Mouse (Mus musculus): Measurements from ENCODE around the gene Utrn.
"Not testable (repeated sequence)": the region's sequence is repeated elsewhere in the genome, so short reads cannot be mapped to it uniquely, and the experiment has no call there.

Utrn gene

DNA sequence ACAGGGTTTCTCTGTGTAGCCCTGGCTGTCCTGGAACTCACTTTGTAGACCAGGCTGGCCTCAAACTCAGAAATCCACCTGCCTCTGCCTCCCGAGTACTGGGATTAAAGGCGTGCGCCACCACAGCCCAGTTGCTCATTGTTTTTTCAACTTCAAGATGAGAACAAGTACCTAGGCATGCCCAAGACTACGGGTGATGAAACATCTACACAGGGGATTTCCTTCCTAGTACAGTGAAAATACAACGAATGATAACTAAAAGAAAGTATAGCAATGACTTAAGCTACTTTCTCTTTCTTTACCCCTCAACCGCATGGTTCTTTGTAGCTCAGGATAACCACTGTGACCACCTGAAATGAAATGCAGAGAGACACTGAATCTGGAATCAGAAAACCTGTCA, 262.0 kb downstream of the Utrn start:
- CTCF ChIA-PET = not testable (repeated sequence)

DNA sequence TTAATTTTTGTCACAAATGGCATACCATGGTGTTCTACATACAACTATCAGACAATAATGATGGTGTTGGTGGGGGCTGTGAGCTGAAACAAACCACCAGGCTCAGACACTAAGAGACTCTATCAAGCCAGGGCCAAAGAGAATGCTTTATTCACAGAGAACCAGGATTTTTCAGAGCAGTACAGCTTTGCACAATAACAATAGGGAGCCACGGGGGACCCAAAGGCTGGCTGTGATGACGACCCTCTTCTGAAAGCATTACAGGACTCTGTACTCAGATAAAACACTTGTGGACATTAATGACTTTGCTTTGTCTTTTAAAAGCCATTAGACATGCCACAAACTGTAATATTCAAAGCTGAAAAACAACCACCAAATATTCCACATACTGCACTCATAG, 273.8 kb downstream of the Utrn start:
- CTCF ChIA-PET = no interaction called here

DNA sequence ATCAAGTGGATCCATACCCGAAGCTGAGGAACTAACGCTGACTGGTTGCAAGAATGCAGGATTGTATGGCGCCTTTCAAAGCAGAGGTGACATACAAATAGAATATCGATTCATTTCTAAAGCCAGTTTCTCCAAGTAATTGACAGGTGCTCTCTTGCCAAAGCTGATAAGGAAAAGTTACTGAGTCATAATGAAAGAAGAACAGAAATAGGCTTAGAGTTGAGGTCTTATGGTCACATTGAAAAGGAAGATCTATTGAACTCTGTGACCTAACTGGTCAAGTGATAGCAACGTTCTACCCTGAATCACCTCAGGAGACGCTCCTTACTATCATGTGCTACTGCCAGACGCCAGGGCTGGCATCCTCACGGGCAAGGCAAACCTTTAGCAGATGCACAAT, 274.2 kb downstream of the Utrn start:
- CTCF ChIA-PET = no interaction called here

DNA sequence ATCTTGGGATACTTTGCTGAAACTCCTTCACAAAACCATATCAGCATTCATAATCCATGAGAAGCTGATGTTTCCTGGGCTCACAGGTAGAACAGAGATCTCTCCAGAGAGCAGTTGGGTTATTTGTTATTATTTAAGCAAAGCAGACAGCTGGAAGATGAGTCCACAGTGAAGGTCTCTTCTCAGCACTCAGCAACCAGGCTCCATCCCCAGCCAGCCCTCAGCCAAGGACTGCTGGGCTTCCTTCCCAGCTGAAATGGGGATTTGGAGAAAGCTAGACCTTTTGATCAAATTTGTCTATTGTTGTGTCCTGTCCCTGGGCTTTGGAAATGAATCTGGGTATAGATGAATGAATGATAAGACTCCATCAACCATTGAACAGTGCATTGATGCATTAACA, 276.1 kb downstream of the Utrn start:
- CTCF ChIA-PET = no interaction called here

DNA sequence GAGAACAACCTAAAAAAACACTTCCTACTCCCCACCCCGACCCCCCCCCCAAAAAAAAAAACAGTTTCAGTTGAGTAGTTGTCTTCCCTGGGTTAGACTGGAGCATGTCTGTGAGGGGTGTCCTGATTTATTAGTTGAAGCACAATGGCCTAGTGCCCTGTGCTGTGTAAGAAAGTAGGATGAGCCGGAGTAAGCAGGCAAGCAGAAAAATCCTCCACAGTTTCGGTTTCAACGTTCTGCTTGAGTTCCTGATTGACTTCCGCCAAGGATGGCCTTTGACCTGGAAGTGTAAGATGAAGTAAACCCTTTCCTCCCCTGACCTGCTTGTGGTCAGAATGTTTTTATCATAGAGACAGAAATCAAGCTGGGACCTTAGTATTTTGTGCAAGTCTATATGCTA, 277.2 kb downstream of the Utrn start:
- CTCF ChIA-PET = no interaction called here

DNA sequence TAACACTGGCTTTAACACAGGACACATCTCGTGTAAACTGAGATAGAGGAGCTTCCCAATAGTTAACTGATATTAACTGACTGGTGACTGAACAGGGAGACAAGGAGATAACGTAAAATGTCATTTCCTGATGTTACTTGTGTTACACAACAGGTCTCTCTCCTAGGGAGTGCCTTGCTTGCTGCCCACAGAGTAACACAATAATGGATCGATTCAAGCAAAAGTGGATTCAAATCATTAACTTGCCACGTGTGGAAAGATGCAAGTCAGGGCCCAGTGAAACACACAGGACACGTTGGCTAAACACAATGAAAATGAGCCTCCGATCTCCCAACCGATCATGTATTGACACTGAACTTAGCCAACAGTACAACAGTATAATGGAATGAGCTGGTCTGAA, 281.1 kb downstream of the Utrn start:
- CTCF ChIA-PET = no interaction called here

DNA sequence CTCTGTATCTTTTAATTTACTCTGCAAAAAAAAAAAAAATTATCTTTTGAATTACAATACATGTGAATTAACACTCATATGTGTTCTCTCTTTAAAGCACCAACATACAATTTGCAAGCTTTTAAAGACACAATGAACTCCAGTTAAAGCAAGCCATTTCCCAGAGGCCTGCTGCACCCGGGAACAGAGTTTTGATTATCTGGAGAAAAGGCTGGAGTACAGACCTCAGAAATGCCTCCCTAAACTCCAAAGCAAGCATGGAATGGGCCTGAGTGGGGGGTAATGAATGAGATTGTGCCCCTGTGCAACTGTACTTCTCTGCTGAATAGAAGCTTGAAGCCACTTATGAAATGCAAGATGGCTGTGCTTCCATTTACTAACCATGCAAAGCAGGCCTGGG, 281.8 kb downstream of the Utrn start:
- CTCF ChIA-PET = no interaction called here

DNA sequence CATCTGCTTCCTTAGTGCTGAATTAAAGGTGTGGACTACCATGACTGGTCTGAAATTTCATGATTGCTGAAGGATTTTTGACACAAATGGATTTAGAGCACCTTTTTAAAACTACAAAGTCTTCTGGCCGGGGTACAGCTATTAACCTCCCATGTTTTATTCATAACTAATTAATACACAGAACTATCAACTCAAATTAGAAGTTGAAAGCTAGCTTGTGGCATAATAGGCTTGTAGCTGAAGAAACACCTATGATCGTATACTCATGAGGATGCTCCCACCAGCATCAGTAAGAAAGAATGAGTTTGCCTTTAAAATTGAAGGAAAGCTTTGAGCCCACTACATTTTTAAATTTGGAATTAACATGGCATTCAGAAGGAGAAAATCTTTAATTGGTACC, 282.3 kb downstream of the Utrn start:
- CTCF ChIA-PET = interaction anchor here (0.6 kb wide), 1 partner anchor 1889 kb away, joined by 4 read pairs; no protein-coding TSS in a partner anchor

DNA sequence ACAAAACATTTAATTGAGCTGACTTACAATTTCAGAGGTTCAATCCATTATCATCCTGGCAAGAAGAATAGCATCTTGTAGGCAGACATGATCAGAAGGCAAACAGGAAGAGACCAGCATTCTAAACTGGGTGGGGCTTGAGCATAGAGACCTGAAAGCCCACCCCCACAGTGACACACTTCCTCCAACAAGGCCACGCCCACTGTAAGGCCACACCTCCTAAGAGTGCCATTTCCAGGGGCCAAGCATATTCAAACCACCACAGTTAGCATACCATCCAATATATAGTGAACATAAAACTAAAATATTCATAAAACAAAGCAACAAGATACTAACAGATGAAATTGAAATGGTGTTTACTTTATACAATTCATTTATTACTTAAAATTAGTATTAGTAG, 283.0 kb downstream of the Utrn start:
- CTCF ChIA-PET = no interaction called here

DNA sequence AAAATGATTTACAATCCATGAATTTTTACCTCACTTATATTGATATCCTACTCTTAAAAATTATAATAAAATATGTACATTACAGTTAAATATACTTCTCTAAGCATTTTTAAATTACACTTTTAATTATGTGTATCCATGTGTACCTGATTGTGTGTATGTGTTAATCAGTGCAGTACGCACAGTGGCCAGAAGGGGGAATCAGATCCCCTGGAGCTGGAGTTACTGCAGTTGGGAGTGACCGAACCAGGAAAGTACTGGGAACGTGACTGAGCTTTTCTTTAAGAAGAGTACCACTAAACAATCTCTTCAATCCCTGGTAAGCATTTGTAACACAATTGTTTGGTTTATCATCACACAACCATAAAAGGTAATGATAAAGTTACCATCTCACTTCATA, 285.7 kb downstream of the Utrn start:
- CTCF ChIA-PET = no interaction called here

DNA sequence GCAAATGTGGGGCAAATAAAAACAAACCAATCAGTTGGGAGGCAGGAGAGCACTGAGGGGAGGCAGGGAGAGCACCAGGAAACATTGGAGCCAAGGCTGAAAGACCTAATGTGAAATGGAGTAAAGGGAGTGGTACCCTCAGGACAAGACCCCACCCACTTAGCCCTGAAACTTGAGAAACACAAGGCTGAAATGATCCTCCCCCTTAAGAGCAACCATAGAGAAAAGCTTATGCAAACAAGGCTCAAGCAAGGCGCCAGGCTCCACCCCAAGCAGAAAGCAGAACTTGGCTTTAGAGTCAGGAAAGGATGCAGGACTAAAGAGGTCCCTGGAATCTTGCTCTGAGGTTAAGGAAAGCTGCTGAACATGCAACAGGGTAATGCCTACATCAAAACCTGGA, 290.1 kb downstream of the Utrn start:
- CTCF ChIA-PET = no interaction called here

DNA sequence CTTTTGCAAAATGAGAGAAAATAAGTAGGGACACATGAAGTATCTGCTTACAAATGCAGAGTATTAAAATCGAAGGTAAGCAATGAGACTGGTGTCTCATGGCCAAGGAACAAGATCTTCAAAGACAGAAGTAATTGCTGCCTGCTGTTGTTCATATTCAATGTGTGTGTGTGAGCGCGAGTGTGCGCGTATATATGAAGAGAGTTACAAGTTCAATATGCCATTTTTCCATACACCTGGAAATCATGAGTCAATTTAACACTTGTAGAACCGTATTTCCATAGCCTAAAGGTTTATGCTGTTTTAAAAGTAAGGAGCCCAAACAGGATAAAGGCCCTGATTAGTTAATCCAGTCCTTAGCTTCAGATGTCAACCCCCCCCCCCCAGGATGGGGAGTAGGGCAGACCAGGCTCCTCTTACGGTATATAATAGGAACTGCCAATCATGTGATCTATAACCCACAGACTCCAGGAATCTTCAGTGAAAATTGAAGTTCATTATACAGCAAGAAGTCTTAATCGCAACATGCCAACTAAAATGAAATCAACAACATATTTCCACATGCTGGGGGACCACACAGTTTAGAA, 293.2 kb downstream of the Utrn start:
- CTCF ChIA-PET = interaction anchor here (0.5 kb wide), 1 partner anchor 346 kb away, joined by 13 read pairs; no protein-coding TSS in a partner anchor

DNA sequence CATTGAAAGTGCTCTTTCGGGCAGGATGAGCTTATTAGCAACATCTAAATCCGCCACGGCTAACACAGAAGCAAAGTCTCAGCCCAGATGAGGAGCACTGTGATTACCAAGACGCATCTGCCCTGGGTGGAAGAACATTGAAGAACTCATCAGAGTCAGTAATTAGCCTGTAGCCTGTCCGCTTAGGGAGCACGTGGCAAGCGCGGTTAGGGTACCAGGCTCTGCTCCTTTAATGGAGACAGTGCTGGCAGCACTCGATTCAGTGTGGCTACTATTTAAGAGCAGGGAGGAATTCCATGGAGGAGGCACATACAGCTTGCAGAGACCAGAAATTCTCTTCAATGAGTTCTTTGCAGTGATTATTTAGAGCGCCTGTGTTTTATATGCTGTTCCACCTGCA, 294.4 kb downstream of the Utrn start:
- CTCF ChIA-PET = no interaction called here

DNA sequence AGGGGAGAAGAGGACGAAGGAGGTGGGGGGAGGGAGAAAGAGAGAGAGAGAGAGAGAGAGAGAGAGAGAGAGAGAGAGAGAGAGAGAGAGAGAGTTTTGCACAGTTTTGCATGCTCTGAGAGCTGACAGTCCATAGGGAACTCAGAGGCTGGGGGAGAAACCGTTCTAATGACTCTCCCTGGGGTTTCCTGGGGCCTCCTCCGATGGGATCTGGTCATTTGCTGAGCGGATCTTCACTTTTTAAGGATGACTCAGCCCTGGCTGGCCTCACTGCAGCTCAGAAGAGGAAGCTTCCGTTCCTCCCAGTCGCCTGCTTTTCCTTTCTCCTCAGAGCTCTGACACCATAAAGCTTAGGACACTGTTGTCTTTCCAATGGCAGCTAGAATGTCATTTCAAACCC, 295.6 kb downstream of the Utrn start:
- CTCF ChIA-PET = interaction anchor here (0.6 kb wide), 1 partner anchor 121 kb away, joined by 8 read pairs; no protein-coding TSS in a partner anchor

DNA sequence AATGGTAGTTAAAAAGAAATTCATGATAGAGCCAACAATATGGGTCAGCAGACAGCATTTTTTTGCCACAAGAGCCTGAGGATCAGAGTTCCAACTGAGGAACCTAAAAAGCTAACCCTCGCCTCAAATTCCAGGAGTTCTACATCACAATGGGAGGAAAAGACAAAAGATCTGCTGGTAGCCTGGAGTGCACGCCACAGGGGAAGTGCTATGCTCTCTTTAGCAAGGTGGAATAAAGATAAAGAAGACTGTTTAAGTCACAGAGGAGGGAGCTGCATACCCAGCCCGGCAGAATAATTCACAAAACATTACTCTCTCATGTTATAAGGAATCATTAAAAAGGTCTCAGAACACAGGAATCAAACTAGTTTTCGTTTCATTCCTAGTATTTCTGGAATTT, 296.4 kb downstream of the Utrn start:
- CTCF ChIA-PET = no interaction called here

DNA sequence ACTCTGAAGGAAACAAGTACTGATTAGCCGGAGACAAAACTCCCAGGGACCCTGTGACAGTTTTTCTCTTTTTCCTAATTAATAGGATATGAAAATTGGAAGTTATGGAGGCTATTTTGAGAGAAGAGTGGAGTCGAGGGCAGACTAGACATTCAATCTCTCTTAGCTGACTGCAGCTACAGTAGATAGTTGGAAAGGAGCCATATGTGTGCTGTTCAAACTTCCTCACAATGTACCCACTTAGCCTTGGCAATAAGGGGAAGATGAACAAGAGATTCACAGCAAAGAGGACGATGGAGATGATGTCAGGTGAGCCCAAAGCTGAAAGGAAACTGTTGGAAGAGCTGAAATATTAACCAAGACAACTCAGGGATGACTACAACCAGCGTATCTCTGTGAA, 304.7 kb downstream of the Utrn start:
- CTCF ChIA-PET = no interaction called here

DNA sequence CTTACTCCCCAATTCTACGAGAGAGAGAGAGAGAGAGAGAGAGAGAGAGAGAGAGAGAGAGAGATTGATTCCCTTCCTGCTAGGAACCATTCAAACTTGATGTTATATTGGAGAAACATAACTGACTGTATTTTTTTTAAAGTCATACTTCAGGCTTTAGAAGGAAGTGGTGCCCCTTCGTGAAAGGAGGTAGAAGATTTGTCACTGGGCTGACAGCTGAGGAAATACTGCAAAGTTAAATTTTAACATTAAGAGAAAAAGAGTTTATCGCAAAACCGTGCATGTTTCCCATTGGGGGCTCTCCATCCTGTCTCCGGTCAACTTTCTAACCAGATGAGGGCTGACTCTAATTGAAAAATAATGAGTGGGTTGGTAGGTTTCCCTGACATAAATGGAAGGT, 310.4 kb downstream of the Utrn start:
- CTCF ChIA-PET = interaction anchor here (0.6 kb wide), 1 partner anchor 21 kb away, joined by 5 read pairs; no protein-coding TSS in a partner anchor

DNA sequence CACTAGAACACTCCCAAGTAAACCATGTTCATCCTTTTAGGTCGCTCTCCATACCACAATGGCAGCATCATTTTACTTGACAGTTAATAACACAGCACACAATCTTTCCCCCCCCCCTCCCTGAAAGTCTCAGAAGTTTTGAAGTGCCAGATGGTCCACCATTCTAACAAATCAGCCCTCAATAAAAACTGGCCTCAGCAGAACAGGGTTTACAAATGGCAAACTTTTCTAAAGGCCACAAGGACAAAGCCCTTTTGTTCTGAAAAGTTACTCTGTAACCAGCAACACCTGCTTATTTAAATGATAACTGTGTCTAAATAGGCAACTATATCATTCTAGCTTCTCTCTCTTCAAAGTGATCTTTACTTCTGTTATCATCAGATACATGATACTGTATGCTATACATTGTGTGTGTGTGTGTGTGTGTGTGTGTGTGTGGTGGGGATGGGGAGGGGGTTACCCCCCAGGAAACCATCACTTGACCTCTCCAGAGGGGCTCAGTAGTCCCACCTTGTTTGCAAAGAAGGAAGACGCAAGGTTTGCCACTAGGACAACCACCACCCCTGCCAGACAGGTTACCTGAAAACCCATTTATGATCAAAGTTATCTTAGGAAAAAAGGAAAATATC, 315.0 kb downstream of the Utrn start:
- CTCF ChIA-PET = no interaction called here

DNA sequence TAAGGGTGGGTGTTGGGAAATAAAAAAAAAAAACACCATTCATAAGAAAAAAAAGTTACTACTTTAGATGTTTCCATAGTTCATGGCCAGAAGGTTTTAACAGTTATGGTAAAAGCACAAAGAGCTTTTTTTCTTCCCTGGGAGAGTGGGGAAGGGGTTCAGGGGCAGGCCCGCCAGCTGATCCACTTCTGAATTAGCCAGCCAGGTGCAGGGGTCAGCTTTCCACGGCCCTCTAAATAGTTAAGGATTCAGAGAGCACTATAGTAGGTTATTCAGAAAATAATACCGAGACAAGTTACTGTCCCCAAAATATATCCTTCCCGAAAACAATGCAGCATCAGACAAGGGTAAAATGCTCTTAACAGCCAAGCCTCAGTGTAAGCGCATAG, 316.3 kb downstream of the Utrn start:
- CTCF ChIA-PET = no interaction called here

DNA sequence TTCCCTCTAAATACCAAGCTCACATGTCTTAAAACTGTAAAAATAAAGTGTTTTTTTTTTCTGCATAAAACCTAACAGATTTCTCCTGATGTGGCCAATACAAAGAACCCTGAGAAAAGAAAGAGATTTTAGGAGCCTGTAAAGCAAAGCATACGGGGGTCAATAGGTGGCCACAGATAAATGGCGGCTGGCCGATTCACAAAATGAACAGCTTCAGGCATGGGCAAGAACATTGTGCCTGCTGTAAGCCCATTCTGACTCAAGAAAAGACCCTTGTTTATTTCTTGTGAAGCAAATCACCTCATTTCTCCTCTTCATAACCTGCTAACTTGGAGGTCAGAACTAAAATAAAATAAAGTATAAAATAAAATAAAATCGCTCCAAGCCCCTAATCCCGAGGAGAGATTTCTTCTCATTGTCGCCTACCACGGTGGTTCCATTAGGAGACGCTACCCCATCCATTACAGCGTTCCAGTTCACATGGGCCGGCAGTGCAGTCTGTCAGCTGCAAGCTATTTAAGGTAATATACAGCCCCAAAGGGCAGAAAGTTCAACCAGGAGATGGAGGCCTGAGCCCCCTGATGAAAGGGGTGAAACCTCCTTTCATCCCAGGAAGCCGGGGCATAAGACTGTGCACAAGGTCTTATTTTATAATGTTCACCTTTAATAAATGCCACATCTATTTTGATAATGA, 316.8 kb downstream of the Utrn start:
- CTCF ChIA-PET = no interaction called here

DNA sequence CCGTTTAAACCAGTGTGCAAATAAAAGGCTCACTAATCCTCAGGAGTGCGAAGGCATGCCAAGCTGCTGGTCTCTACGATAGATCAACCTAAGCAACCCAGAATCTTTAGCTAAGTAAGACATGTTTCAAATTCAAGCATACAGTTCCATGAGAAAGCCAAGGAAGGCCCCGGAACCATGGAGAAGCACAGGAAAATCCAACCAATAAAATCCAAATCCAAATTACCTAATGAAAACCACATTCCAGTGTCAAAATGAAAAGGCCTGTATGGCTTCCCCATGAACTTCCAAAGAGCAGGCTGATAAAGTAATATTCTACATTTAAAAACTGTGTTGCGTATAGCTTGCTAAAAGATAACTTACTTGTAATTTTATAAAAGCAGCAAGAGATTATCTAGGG, 317.4 kb downstream of the Utrn start:
- CTCF ChIA-PET = no interaction called here

DNA sequence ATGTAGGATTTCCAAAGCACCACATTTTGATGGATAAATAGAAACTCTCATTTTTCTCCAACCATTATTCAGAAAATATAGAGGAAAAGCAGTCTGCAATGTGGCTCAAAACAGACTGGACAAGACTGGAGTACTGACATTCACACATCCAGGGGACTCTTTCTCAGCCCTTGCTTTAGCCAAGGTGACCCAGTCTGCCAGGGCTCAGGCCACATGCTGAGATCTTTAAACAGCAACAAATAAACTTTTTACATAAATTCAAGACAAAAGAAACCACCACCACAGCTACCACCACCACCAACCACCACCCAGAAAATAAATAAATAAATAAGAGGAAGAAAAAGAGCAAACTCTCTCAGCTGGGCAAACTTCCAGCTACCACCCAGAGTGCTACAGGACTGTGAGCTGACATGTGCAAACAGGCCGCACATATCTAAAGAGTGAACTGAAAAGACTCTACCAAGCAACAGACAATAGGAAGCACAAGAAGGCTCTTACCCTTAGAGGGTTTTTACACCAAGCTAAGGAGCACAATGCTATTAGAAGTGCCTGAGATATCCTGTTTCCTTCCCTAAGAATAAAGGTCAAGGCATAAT, 319.1 kb downstream of the Utrn start:
- CTCF ChIA-PET = no interaction called here

DNA sequence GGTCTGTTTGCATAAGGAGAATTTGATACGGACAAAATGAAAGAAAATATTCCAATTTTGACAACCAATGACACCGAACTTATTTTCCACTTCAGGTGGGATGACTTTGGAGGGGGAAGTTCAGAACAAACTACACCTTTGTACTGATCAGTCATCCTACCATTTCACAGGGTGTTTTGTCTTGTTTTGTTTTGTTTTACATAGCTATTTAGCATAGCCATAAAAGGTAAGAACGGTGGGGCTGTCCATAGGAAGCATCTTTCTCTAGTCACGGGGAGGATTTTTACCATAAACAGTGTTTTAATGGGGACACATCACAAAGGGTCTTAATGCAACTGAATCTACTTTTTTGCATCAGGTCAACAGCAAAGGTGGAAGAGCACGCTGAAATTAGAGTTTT, 319.9 kb downstream of the Utrn start:
- CTCF ChIA-PET = no interaction called here

Measured in spleen, embryonic (tissue).